Mouse (Mus musculus) MEL (cell line): ENCODE measurements around the gene 1700042G07Rik.

Experiments used
- CTCF ChIP-seq, 3 experiments: IDR thresholded peaks in 2 of 3; conservative IDR thresholded peaks in 1 of 3; 2 replicates each; pipeline ENCODE4 v1.5.1; 2011 to 2012; ENCODE audit warnings: low read length in 3 of 3, low read depth in 2 of 3, mild to moderate bottlenecking in 2 of 3, improper control_type of control experiment in 1 of 3, inconsistent platforms in 1 of 3, mixed read lengths in 1 of 3, moderate library complexity in 1 of 3; ENCODE audit not compliant: control insufficient read depth in 1 of 3, insufficient read depth in 1 of 3, poor library complexity in 1 of 3, severe bottlenecking in 1 of 3
- EP300 ChIP-seq, 2 experiments: IDR thresholded peaks; 2 replicates each; pipeline ENCODE4 v1.6.1; 2011; ENCODE audit warnings: improper control_type of control experiment in 2 of 2, low read length in 2 of 2, low read depth in 1 of 2, mild to moderate bottlenecking in 1 of 2
- GABPA ChIP-seq: IDR thresholded peaks from 2 replicates; pipeline ENCODE4 v1.6.1; 2012; ENCODE audit warnings: low read depth, mild to moderate bottlenecking, inconsistent platforms, low read length, improper control_type of control experiment, moderate library complexity
- GATA1 ChIP-seq: IDR thresholded peaks from 2 replicates; pipeline ENCODE4 v1.6.1; 2011; ENCODE audit warnings: low read depth, low read length, improper control_type of control experiment
- HCFC1 ChIP-seq: IDR thresholded peaks from 2 replicates; pipeline ENCODE4 v1.6.1; 2012; ENCODE audit warnings: low read depth, mild to moderate bottlenecking, inconsistent platforms, low read length, improper control_type of control experiment, moderate library complexity
- KAT2A ChIP-seq: conservative IDR thresholded peaks from 2 replicates; pipeline ENCODE4 v1.6.1; 2012; ENCODE audit warnings: low read depth, low read length, improper control_type of control experiment, inconsistent platforms
- MEF2A ChIP-seq: IDR thresholded peaks from 2 replicates; pipeline ENCODE4 v1.6.1; 2014; ENCODE audit warnings: low read depth, mild to moderate bottlenecking, inconsistent platforms, low read length, improper control_type of control experiment; ENCODE audit not compliant: poor library complexity, insufficient replicate concordance, severe bottlenecking; ENCODE audit errors: extremely low read depth
- NRF1 ChIP-seq: IDR thresholded peaks from 2 replicates; pipeline ENCODE4 v1.6.1; 2014; ENCODE audit warnings: low read depth, mild to moderate bottlenecking, inconsistent platforms, low read length, improper control_type of control experiment, moderate library complexity; ENCODE audit not compliant: poor library complexity, insufficient read depth, severe bottlenecking
- POLR2A ChIP-seq, 2 experiments: IDR thresholded peaks; 2 replicates each; pipeline ENCODE4 v1.6.1; 2011 to 2012; ENCODE audit warnings: low read length in 2 of 2, mild to moderate bottlenecking in 2 of 2, control low read depth in 1 of 2, improper control_type of control experiment in 1 of 2, low read depth in 1 of 2, moderate library complexity in 1 of 2; ENCODE audit not compliant: control insufficient read depth in 1 of 2, insufficient read depth in 1 of 2, poor library complexity in 1 of 2
- RCOR1 ChIP-seq: IDR thresholded peaks from 2 replicates; pipeline ENCODE4 v1.6.1; 2012; ENCODE audit warnings: low read depth, mild to moderate bottlenecking, inconsistent platforms, low read length, improper control_type of control experiment
- TCF12 ChIP-seq: IDR thresholded peaks from 2 replicates; pipeline ENCODE4 v1.6.1; 2014; ENCODE audit warnings: low read depth, mild to moderate bottlenecking, inconsistent platforms, low read length, improper control_type of control experiment, moderate library complexity
- USF2 ChIP-seq, 2 experiments: IDR thresholded peaks; 2 replicates each; pipeline ENCODE4 v1.6.1; 2011 to 2012; ENCODE audit warnings: improper control_type of control experiment in 2 of 2, low read length in 2 of 2, borderline replicate concordance in 1 of 2, inconsistent platforms in 1 of 2, low read depth in 1 of 2, mild to moderate bottlenecking in 1 of 2; ENCODE audit not compliant: insufficient read depth in 1 of 2
- ZC3H11A ChIP-seq: IDR thresholded peaks from 2 replicates; pipeline ENCODE4 v1.6.1; 2012; ENCODE audit warnings: low read depth, mild to moderate bottlenecking, inconsistent platforms, low read length, improper control_type of control experiment

- TF ChIP-seq RCOR1 (no peak), ZC3H11A (no peak), TCF12 (no peak), NRF1 (no peak), EP300 (IDR thresholded peaks at IDR 0.05; ENCODE audit: low read depth in 1 of 2, low read length in 2 of 2) (no peak), GABPA (no peak), GATA1 (no peak), CTCF (IDR thresholded peaks at IDR 0.05 in 2 of 3, conservative IDR thresholded peaks at IDR 0.05 in 1 of 3; ENCODE audit: control insufficient read depth in 1 of 3, insufficient read depth in 1 of 3, low read depth in 2 of 3, low read length in 3 of 3, poor library complexity in 1 of 3, severe bottlenecking in 1 of 3) (no peak), HCFC1 (no peak), KAT2A (no peak), POLR2A (IDR thresholded peaks at IDR 0.05; ENCODE audit: control insufficient read depth in 1 of 2, insufficient read depth in 1 of 2, low read depth in 1 of 2, low read length in 2 of 2, poor library complexity in 1 of 2) (no peak), MEF2A (no peak), USF2 (IDR thresholded peaks at IDR 0.05; ENCODE audit: borderline replicate concordance in 1 of 2, insufficient read depth in 1 of 2, low read depth in 1 of 2, low read length in 2 of 2) (no peak)
These were observed 31.2 kb downstream of the 1700042G07Rik start for GRCm38 (mm10) chr4:116204422-116204821.
